Mouse (Mus musculus): ENCODE measurements around the gene Mdm2. TPM values are rescaled to one million over a fixed set of nuclear protein-coding genes. Genes with fewer than 3 reads are reported as not detected.
"Not testable (repeated sequence)": the region's sequence is repeated elsewhere in the genome, so short reads cannot be mapped to it uniquely, and the experiment has no call there.

The Mdm2 gene
- total and polyA plus RNA-seq, 3 experiments, result 35.3 to 601 (median 42.2) TPM

GRCm38 (mm10) chr10:117705806-117706205, 4.8 kb downstream of the Mdm2 start (continued):
- TF ChIP-seq SMC3 (IDR thresholded peaks at IDR 0.05; ENCODE audit: low read depth, low read length), result no peak

GRCm38 (mm10) chr10:117704964-117705335, 5.6 kb downstream of the Mdm2 start:
- Histone ChIP-seq H3K4me3 (ENCODE audit: control insufficient read depth in 1 of 2, insufficient read depth in 1 of 2, low read depth in 2 of 2, low read length in 2 of 2) (no peak overlapping the region), H3K27me3 (ENCODE audit: control insufficient read depth in 1 of 2, insufficient read depth in 2 of 2, low read length in 2 of 2) (no peaks in the 10 kb centered on the region), H3K9ac (ENCODE audit: control insufficient read depth, low read depth, low read length, poor library complexity, severe bottlenecking) (no peak overlapping the region), H3K36me3 (ENCODE audit: control insufficient read depth in 1 of 2, insufficient read depth in 2 of 2, low read length in 2 of 2) (peaks cover 10 to 31% of the 10 kb centered on the region in 2 experiments), H3K9me3 (replicated peaks; ENCODE audit: insufficient read depth, low read length) (no peaks in the 10 kb centered on the region), H3K27ac (ENCODE audit: control insufficient read depth, low read depth, low read length) (no peak overlapping the region), H3K4me1 (ENCODE audit: control insufficient read depth in 1 of 2, insufficient read depth in 2 of 2, low read length in 2 of 2) (peaks cover 0 to 3% of the 10 kb centered on the region in 2 experiments; a peak in 2 of 4 replicates), H3K79me2 (ENCODE audit: control insufficient read depth, insufficient read depth, low read length, poor library complexity) (peaks cover 32% of the 10 kb centered on the region)
- DNase-seq (ENCODE audit: low read depth, low spot score), result no peak
- TF ChIP-seq POLR2AphosphoS5 (IDR thresholded peaks at IDR 0.05; ENCODE audit: borderline replicate concordance, low read depth, low read length) (no peak), EP300 (IDR thresholded peaks at IDR 0.05; ENCODE audit: low read depth in 1 of 2, low read length in 2 of 2) (no peak), RCOR1 (IDR thresholded peaks at IDR 0.05; ENCODE audit: low read depth, low read length) (no peak), TCF12 (IDR thresholded peaks at IDR 0.05; ENCODE audit: low read depth, low read length) (no peak), GABPA (IDR thresholded peaks at IDR 0.05; ENCODE audit: low read depth, low read length) (no peak), ZKSCAN1 (IDR thresholded peaks at IDR 0.05; ENCODE audit: low read depth, low read length) (no peak), TBP (IDR thresholded peaks at IDR 0.05; ENCODE audit: low read depth, low read length) (no peak), CHD1 (IDR thresholded peaks at IDR 0.05; ENCODE audit: low read depth, low read length) (no peak), HCFC1 (IDR thresholded peaks at IDR 0.05; ENCODE audit: low read depth, low read length) (no peak), UBTF (IDR thresholded peaks at IDR 0.05; ENCODE audit: borderline replicate concordance, insufficient read depth, low read depth, low read length) (no peak), E2F4 (IDR thresholded peaks at IDR 0.05; ENCODE audit: borderline replicate concordance, low read depth, low read length) (no peak), MYC (IDR thresholded peaks at IDR 0.05; ENCODE audit: low read depth, low read length) (no peak), JUND (IDR thresholded peaks at IDR 0.05; ENCODE audit: low read depth, low read length) (no peak), MEF2A (IDR thresholded peaks at IDR 0.05; ENCODE audit: extremely low read depth, insufficient replicate concordance, low read depth, low read length, poor library complexity, severe bottlenecking) (no peak), MXI1 (IDR thresholded peaks at IDR 0.05; ENCODE audit: low read depth, low read length) (no peak)

DNA sequence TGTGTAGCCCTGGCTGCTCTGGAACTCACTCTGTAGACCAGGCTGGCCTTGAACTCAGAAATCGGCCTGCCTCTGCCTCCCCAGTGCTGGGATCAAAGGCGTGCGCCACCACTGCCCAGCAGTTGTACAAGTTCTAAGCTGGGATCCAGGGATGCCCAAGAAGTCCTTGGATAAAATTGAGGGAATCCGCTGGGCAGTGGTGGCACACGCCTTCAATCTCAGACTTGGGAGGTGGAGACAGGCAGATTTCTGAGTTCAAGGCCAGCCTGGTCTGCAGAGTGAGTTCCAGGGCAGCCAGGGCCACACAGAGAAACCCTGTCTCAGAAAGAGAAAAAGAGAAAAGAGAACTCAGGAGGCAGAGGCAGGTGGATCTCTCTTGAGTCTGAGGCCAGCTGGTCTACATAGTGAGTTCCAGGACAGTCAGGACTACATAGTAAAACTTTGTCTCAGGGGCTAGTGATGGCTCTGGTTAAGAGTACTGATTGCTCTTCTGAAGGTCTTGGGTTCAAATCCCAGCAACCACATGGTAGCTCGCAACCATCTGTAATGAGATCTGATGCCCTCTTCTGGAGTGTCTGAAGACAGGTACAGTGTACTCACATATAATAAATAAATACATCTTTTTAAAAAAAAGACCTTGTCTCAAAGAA, 6.1 kb downstream of the Mdm2 start:
- H3K9me3 ChIP-seq (replicated peaks; ENCODE audit: insufficient read depth, low read length); DNase-seq (ENCODE audit: low read depth, low spot score); H3K4me3 ChIP-seq (ENCODE audit: control insufficient read depth in 1 of 2, insufficient read depth in 1 of 2, low read depth in 2 of 2, low read length in 2 of 2); H3K27ac ChIP-seq (ENCODE audit: control insufficient read depth, low read depth, low read length); H3K27me3 ChIP-seq (ENCODE audit: control insufficient read depth in 1 of 2, insufficient read depth in 2 of 2, low read length in 2 of 2); H3K9ac ChIP-seq (ENCODE audit: control insufficient read depth, low read depth, low read length, poor library complexity, severe bottlenecking); H3K4me1 ChIP-seq (ENCODE audit: control insufficient read depth in 1 of 2, insufficient read depth in 2 of 2, low read length in 2 of 2): not testable (repeated sequence)
- H3K79me2 ChIP-seq (ENCODE audit: control insufficient read depth, insufficient read depth, low read length, poor library complexity), result peaks cover 27% of the 10 kb centered on the region
- peaks cover 10 to 34% of the 10 kb centered on the region in 2 experiments for H3K36me3 ChIP-seq (ENCODE audit: control insufficient read depth in 1 of 2, insufficient read depth in 2 of 2, low read length in 2 of 2)
